Comparison of ENCODE assay signal across 16 mouse cellular contexts in the genomic region with DNA sequence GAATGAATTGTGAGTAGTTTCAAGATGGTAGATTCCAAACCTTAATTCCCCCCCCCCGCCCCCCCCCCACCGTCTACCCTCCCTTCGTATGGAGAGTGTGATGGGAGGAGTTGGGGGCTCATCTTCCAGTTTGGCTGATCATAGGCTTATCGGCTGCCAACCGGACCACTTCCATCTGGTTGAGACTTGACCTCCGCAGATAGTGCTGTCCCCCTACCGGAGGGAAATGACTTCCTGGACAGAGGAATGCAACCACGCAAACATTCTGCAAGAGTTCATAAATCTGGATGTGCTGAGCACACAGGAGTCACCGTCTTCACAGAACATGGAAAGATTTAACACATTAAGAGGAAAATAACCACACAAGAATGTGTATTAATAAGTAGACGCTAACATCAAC.
DNase-seq lines count a peak whose midpoint lies in the region; ATAC-seq lines count a peak whose summit lies in the region.
"Had no signal": no experiment of that assay in that cellular context is flagged by ENCODE, and none has a peak within 500 bp of the region (broad histone marks: within the 10 kb centered on the region; RNA-seq: fewer than 3 reads in every experiment).

No protein-coding gene starts in this region.

- intact Hi-C loops in heart, postnatal 14 days (cut with DNase I): no loop called here

- H3K9me3 ChIP-seq in midbrain, embryonic 10.5 days (replicated peaks): no peaks in the 10 kb centered on the region
- H3K9me3 ChIP-seq in midbrain, embryonic 11.5 days (ENCODE audit: control insufficient read depth, low read length): no peaks in the 10 kb centered on the region
- no peaks in the 10 kb centered on the region for H3K9me3 ChIP-seq in limb, embryonic 10.5 days (replicated peaks)
- H3K9me3 ChIP-seq: forebrain, embryonic 13.5 days; limb, embryonic 15.5 days; midbrain, embryonic 13.5 days had no signal

- ATAC-seq in midbrain, embryonic 11.5 days (ENCODE audit: low FRiP score): no peak
- ATAC-seq: forebrain, embryonic 13.5 days; inflammation-experienced regulatory T-cells, adult 6 months; liver, postnatal 0 days; midbrain, embryonic 13.5 days had no signal

- H3K27ac ChIP-seq in midbrain, embryonic 10.5 days (replicated peaks): peak overlapping the region; percentile 71; the same call in 1 of the 2 replicates
- H3K27ac ChIP-seq in midbrain, embryonic 11.5 days (ENCODE audit: low read depth, low read length): no peak overlapping the region
- H3K27ac ChIP-seq in limb, embryonic 10.5 days: 0 out of 2 replicates have a peak overlapping the region, but pooled peaks have one; percentile 7
- H3K27ac ChIP-seq: forebrain, embryonic 13.5 days; limb, embryonic 15.5 days; midbrain, embryonic 13.5 days had no signal

- no peaks in the 10 kb centered on the region for H3K27me3 ChIP-seq in midbrain, embryonic 10.5 days (ENCODE audit: low read depth, poor library complexity, severe bottlenecking)
- H3K27me3 ChIP-seq in midbrain, embryonic 11.5 days (ENCODE audit: control insufficient read depth, insufficient read depth, low read length): no peaks in the 10 kb centered on the region
- H3K27me3 ChIP-seq in limb, embryonic 10.5 days (ENCODE audit: low read depth, poor library complexity, severe bottlenecking): no peaks in the 10 kb centered on the region
- H3K27me3 ChIP-seq: forebrain, embryonic 13.5 days; limb, embryonic 15.5 days; midbrain, embryonic 13.5 days had no signal

- WGBS in midbrain, embryonic 10.5 days: 71% methylated on average over 10 of the region's 10 CpGs
- 70% methylated on average over 10 of the region's 10 CpGs for WGBS in midbrain, embryonic 11.5 days
- WGBS in limb, embryonic 10.5 days: 55% methylated on average over 10 of the region's 10 CpGs

- H3K4me1 ChIP-seq in midbrain, embryonic 10.5 days: peaks cover 25% of the 10 kb centered on the region
- peaks cover 3% of the 10 kb centered on the region; the same call in 1 of the 2 replicates for H3K4me1 ChIP-seq in midbrain, embryonic 11.5 days (ENCODE audit: control insufficient read depth, insufficient read depth, low read length)
- H3K4me1 ChIP-seq in limb, embryonic 10.5 days: peaks cover 18% of the 10 kb centered on the region

- peak; percentile 16 for DNase-seq in heart, postnatal 4 days
- no peak for DNase-seq in heart, postnatal 14 days
- DNase-seq in midbrain, embryonic 10.5 days (ENCODE audit: low spot score): no peak
- no peak for DNase-seq in midbrain, embryonic 11.5 days (ENCODE audit: low spot score, missing footprints)
- no peak for DNase-seq in limb, embryonic 10.5 days (ENCODE audit: low spot score)
- no peak for DNase-seq in left cerebral cortex, adult 18-20 months (ENCODE audit: low spot score in 2 of 2)
- no peak for DNase-seq in urinary bladder, postnatal 36 days (ENCODE audit: low spot score in 2 of 2)
- DNase-seq: adrenal gland, adult 8-10 months; cerebellum, adult 8-10 months; embryo, embryonic 11 days; liver, postnatal 0 days had no signal

- H3K9ac ChIP-seq in midbrain, embryonic 11.5 days (ENCODE audit: low read length): no peak overlapping the region
- H3K9ac ChIP-seq: forebrain, embryonic 13.5 days; limb, embryonic 15.5 days; liver, postnatal 0 days; midbrain, embryonic 13.5 days had no signal

- H3K36me3 ChIP-seq in midbrain, embryonic 10.5 days: no peaks in the 10 kb centered on the region
- H3K36me3 ChIP-seq in midbrain, embryonic 11.5 days (ENCODE audit: control insufficient read depth, insufficient read depth, low read length): no peaks in the 10 kb centered on the region
- no peaks in the 10 kb centered on the region for H3K36me3 ChIP-seq in limb, embryonic 10.5 days
- H3K36me3 ChIP-seq: limb, embryonic 15.5 days; midbrain, embryonic 13.5 days had no signal

- no peak overlapping the region for H3K4me3 ChIP-seq in midbrain, embryonic 10.5 days
- no peak overlapping the region for H3K4me3 ChIP-seq in midbrain, embryonic 11.5 days (ENCODE audit: low read depth, low read length)
- no peak overlapping the region for H3K4me3 ChIP-seq in limb, embryonic 10.5 days
- H3K4me3 ChIP-seq: forebrain, embryonic 13.5 days; limb, embryonic 15.5 days; midbrain, embryonic 13.5 days; myocyte had no signal

- no peak overlapping the region for H3K4me2 ChIP-seq in midbrain, embryonic 11.5 days
- H3K4me2 ChIP-seq: forebrain, embryonic 13.5 days; limb, embryonic 15.5 days; midbrain, embryonic 13.5 days had no signal
